Mouse (Mus musculus): Measurements from ENCODE around the gene Ilk.

Gene Ilk

DNA sequence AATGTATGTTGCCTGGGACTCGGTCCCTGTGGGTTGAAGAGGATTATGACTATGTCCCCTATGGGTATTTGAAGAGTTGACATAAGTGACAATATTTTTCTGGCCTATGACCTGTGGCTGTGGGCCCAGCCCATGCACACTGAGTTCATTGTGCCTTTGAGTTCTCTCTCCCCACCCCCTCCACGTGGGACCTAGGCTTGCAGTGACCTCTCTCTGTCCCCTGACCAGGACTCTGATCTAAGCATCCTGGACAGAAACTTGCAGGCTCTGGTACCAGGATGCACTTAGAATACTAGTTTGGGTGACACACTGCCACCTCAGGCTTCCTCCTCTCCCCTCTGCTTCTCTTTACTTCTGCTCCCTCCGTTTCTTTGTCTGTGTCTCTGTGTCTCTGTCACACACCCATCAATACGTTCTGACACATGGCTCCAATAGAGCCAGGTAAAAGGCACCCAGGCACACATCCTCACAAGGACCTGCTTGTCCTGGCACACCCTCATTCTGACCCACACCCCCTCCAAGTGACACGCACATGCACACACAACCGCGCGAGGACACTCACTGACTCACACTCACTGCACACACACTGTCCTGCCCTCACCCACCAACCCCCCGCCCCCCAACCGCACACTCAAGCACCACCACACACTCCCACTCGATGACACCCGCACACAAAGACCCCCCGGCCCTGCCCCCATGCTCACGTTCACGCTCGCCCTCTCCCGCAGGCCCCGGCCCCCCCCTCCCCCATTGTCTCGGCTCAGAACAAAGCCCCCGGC, 50.3 kb downstream of the Ilk start:
- DNase-seq (ENCODE audit: low spot score in 2 of 2) = no peak

GRCm38 (mm10) chr7:105787285-105788140, 51.1 kb downstream of the Ilk start, which contains the start of gene Dchs1:
Dchs1 (minus strand) TSS chr7:105787654.
- DNase-seq (ENCODE audit: low spot score in 2 of 2) = no peak

DNA sequence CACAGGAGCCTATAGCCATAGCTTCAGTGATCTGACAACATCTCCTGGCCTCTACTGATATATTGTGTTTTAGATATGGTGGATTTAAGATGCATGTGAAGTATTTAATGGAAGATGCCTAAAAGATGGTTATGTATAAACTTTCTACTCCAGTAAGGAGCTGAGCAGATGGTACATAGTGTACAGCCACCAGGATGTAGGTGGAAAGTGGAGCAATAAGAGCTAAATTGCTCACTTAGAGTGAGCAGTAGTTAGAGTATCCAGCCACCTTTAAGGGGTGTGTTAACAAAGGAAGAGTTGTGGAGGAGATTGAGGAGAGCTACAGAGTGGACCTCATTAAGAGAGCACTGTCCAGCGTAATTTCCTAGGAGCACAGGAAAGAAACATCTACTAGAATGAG, 54.8 kb downstream of the Ilk start:
- no peak for DNase-seq (ENCODE audit: low spot score in 2 of 2)
